Mouse (Mus musculus): ENCODE measurements around the gene Gm7168.
"Not testable (repeated sequence)": the region's sequence is repeated elsewhere in the genome, so short reads cannot be mapped to it uniquely, and the experiment has no call there.

The Gm7168 gene

GRCm38 (mm10) chr17:13987690-13988089 lies 39.5 kb downstream of the Gm7168 start:
- DNase-seq (ENCODE audit: extremely low spot score) = no peak

GRCm38 (mm10) chr17:13993425-13993824 lies 45.3 kb downstream of the Gm7168 start:
- DNase-seq (ENCODE audit: extremely low spot score) = not testable (repeated sequence)

Data from embryo, embryonic 9.5 days (tissue).